Mouse (Mus musculus) brown adipose tissue, adult 24 weeks (tissue): ENCODE data around the gene Hlx. TPM values are rescaled to one million over a fixed set of nuclear protein-coding genes. Genes with fewer than 3 reads are reported as not detected.

ENCODE experiments used
- H3K27ac ChIP-seq: fragments of 200-500 bp; replicated peaks from 2 replicates; pipeline ENCODE4 v1.5.1; 2012; ENCODE audit warnings: low read depth, mild to moderate bottlenecking, low read length
- H3K4me1 ChIP-seq: fragments of 200-500 bp; 2 replicates; pipeline ENCODE4 v1.6.1; 2012; ENCODE audit warnings: low read length, mixed read lengths; ENCODE audit not compliant: control insufficient read depth, insufficient read depth, insufficient read length
- H3K4me3 ChIP-seq: fragments of 200-500 bp; 2 replicates; pipeline ENCODE4 v1.5.1; 2012; ENCODE audit warnings: low read depth, mild to moderate bottlenecking, low read length, moderate library complexity; ENCODE audit not compliant: insufficient read depth
- polyA plus RNA-seq: library from polyadenylated mRNA; stranded (reverse); fragments of >200 nt; gene quantifications from 2 replicates; pipeline ENCODE4 v1.2.4, GENCODE M21; 2012; ENCODE audit not compliant: missing spikeins, insufficient read depth, insufficient read length

Hlx gene
- 11.3 and 15.9 TPM in 2 replicates for polyA plus RNA-seq

DNA sequence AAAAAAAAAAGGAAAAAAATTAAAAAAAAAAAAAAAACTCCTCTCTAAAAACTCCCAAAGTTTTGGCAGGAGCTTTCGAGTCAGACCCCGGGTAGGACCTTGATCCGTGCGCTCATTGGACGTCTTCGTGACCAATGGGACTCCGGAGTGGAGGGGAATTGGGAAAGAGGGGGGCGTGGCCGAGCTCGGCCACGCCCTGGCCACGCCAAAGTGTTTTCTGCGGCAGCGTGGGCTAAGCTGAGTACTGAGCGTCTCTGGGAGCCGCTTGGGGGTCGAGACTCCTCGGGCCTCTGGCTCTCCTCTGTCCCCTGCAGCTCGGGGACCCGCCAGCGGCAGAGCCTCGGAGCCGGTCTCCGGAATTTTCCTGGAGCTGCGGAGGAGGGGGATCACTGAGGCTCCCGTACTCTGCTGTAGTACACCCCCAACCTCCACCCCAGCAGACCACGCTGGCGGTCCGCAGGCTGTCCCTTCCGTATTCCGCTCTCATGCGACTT lies at the start of gene Hlx:
Gene Hlx (minus strand): TSS at position 64 of the 494 bp plus-strand sequence.
- Histone ChIP-seq H3K4me3 (peak within 1 kb of the TSS; percentile 84), H3K4me1 (peaks cover 11% of the 10 kb centered on the region), H3K27ac (peak within 1 kb of the TSS; percentile 95)

DNA sequence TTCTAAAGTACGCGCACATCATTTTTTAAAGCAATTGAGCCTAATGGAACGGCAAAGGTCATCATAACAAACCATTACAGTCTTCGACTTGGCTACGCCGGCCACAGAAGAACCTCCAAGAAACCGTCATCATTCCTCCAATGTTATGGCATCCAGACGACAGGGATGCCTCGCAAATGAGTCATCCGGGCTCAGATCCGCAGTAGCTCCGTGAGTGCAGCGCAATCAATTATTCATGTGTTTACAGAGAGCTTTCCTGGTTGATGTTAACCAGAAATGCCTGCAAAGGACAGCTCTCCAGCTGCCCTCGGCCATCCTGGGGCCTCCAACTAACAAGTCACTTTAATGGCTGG lies 49.7 kb upstream of the Hlx start:
- H3K27ac ChIP-seq: no peak overlapping the region
- H3K4me3 ChIP-seq: no peak overlapping the region
- H3K4me1 ChIP-seq: no peaks in the 10 kb centered on the region

DNA sequence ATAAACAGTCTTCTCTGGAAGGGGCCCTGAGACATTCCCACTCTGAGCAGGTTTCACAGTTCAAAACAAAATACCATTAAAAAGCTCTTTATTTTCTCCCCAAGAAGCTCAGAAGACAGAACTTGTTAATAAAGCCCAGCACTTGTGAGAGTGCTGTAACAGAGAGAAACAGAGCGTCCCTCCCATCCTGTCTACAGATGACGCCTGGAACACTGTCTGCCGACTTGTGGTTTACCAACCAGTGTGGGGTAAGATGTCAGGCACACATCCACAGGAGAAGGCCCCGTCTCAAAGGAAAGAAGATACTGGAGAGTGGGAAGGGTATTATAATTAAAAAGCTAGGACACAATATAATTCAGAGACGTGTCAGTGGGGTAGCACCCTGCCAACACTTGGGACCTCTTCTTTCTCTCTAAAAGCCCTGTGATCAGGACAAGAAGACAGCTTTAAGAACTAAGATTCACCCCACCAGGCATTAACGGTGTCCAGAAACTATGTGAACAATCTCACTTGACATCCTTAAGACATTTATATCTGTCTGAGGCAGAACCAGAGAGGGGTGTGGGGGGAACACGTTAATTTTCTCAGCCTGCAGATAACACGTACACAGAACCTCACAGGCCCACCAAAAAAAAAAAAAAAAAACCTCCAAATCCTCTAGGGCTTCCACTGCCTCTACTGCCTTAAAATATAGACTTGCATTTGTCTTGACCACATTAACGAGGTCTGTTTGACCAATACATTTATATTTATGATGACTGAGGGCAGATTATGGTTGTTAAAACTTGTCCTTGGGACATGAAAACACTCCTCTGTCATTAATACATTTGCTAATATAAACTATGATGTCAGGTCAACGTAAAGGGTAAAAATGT lies 49.1 kb upstream of the Hlx start:
- H3K4me1 ChIP-seq: no peaks in the 10 kb centered on the region
- H3K4me3 ChIP-seq: no peak overlapping the region

DNA sequence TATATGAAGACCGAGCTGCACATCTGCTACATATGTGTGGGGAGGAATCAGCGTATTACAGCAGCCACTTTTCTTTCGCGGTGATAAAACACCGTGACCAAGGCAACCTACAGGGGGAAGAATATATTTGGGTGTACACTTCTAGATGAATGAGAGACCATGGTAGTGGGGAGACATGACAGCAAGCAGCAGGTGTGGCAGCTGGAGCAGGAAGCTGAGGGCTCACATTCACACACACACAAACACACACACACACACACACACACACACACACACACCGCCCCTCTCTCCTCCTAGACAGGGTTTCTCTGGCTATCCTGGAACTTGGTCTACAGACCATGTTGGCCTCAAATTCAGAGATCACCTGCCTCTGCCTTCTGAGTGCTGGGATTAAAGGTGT lies 45.7 kb upstream of the Hlx start:
- H3K27ac ChIP-seq: no peak overlapping the region
- no peak overlapping the region for H3K4me3 ChIP-seq
- H3K4me1 ChIP-seq: no peaks in the 10 kb centered on the region

More for the DNA sequence above, 49.1 kb upstream of the Hlx start:
- H3K27ac ChIP-seq: no peak overlapping the region

- Histone ChIP-seq H3K4me3 (no peak overlapping the region), H3K27ac (no peak overlapping the region)
Measured at GRCm38 (mm10) chr1:184777061-184777795, 44.8 kb upstream of the Hlx start.

GRCm38 (mm10) chr1:184775289-184775688 lies 42.9 kb upstream of the Hlx start:
- Histone ChIP-seq H3K27ac (no peak overlapping the region), H3K4me1 (peaks cover 6% of the 10 kb centered on the region; the same call in 1 of the 2 replicates)

More at GRCm38 (mm10) chr1:184777061-184777795, 44.8 kb upstream of the Hlx start:
- H3K4me1 ChIP-seq: no peaks in the 10 kb centered on the region

GRCm38 (mm10) chr1:184771891-184772249 lies 39.5 kb upstream of the Hlx start:
- Histone ChIP-seq H3K4me1 (peaks cover 6% of the 10 kb centered on the region; the same call in 1 of the 2 replicates), H3K4me3 (no peak overlapping the region), H3K27ac (no peak overlapping the region)

More at GRCm38 (mm10) chr1:184775289-184775688, 42.9 kb upstream of the Hlx start:
- H3K4me3 ChIP-seq: no peak overlapping the region

GRCm38 (mm10) chr1:184771202-184771890 lies 38.9 kb upstream of the Hlx start:
- Histone ChIP-seq H3K27ac (peak overlapping the region; percentile 45), H3K4me1 (peaks cover 6% of the 10 kb centered on the region; the same call in 1 of the 2 replicates), H3K4me3 (peak overlapping the region; percentile 33; the same call in 1 of the 2 replicates)

DNA sequence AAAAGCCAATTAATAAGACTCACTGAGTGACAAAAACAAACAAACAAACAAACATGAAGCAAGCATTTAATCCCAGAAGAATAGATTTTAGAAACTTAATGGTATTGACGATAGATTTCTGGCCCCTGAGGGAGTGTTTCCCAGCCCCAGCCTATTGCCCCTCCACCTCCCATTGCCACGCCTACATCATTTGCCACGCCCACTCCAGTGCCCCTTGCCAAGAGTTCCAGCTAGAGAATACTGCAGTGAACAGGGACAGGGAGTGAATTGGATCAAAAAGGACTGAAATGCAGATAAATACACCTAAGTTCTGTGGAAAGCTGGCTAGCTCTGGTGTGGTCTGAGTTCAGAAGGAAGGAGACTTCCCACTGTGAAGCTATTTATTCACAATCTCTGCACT lies 31.4 kb upstream of the Hlx start:
- Histone ChIP-seq H3K27ac (peak overlapping the region; percentile 82), H3K4me3 (0 out of 2 replicates have a peak overlapping the region, but pooled peaks have one; percentile 5), H3K4me1 (peaks cover 2% of the 10 kb centered on the region)

GRCm38 (mm10) chr1:184762941-184763340 lies 30.5 kb upstream of the Hlx start:
- Histone ChIP-seq H3K4me1 (peaks cover 2% of the 10 kb centered on the region), H3K27ac (peak overlapping the region; percentile 92), H3K4me3 (peak overlapping the region; percentile 28)

- H3K4me1 ChIP-seq: peaks cover 2% of the 10 kb centered on the region
- H3K27ac ChIP-seq: no peak overlapping the region
- H3K4me3 ChIP-seq: no peak overlapping the region
Measured at GRCm38 (mm10) chr1:184761988-184762387, 29.6 kb upstream of the Hlx start.

- H3K27ac ChIP-seq: no peak overlapping the region
- H3K4me3 ChIP-seq: no peak overlapping the region
- peaks cover 10% of the 10 kb centered on the region for H3K4me1 ChIP-seq
Measured at GRCm38 (mm10) chr1:184752671-184753070, 20.3 kb upstream of the Hlx start.

- peak overlapping the region; percentile 26; the same call in 1 of the 2 replicates for H3K27ac ChIP-seq
- H3K4me3 ChIP-seq: no peak overlapping the region
- H3K4me1 ChIP-seq: peaks cover 12% of the 10 kb centered on the region
Measured at GRCm38 (mm10) chr1:184750114-184750664, 17.8 kb upstream of the Hlx start.

DNA sequence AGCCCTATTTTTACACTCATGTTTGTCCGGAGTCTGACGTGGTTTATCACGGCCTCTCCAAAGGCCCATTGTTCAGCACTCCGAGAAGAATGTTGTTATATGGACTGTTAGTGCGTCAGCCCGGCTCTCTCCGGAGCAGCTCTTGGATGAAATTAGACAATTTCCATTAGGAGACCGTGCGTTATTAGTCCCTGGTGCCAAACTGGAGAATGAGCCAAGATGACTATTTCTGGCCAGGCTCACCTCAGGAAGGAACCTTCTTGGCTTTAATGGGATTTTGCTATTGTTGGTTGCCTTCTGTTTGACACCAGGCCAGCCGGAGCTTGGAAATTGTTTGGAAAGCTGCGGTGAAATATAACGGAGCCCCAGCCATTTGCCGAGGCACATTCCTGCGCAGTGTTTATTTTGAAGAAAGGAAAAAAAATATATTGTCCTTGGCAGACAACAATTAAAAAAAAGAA lies 16.3 kb upstream of the Hlx start:
- Histone ChIP-seq H3K4me3 (no peak overlapping the region), H3K27ac (peak overlapping the region; percentile 48; the same call in 1 of the 2 replicates), H3K4me1 (peaks cover 12% of the 10 kb centered on the region)
